Mouse (Mus musculus) forebrain, embryonic 11.5 days (tissue): ENCODE measurements at regions not wholly inside any gene's neighbourhood (a gene's known extent, or its start where the extent isn't known, plus 50 kb on each side); places are given as distances from the start of the nearest gene placed in this dataset.
A peak's percentile ranks its signal among the peaks of the same experiment; 100 is the strongest.

Experiments used
- ATAC-seq: fragments of 200-750 bp; cut with Nextera tagmentation; replicated peaks from 2 replicates; pipeline ENCODE4 v1.8.0; 2017; ENCODE audit warnings: moderate TSS enrichment; ENCODE audit not compliant: low FRiP score
- DNase-seq: peaks from one replicate; pipeline ENCODE4 v3.0.0-alpha.2; 2017; ENCODE audit warnings: low spot score
- H3K27ac ChIP-seq: fragments of 300-500 bp; sonication (generic); 2 replicates; pipeline ENCODE4 v1.5.1; 2014; ENCODE audit warnings: low read depth, low read length
- H3K27me3 ChIP-seq: fragments of 300-500 bp; sonication (generic); 2 replicates; pipeline ENCODE4 v1.6.1; 2014; ENCODE audit warnings: mild to moderate bottlenecking, low read length, mixed read lengths; ENCODE audit not compliant: control insufficient read depth, insufficient read depth
- H3K36me3 ChIP-seq: fragments of 300-500 bp; sonication (generic); 2 replicates; pipeline ENCODE4 v1.6.1; 2014; ENCODE audit warnings: mild to moderate bottlenecking, low read length, moderate library complexity, mixed read lengths; ENCODE audit not compliant: control insufficient read depth, insufficient read depth
- H3K4me1 ChIP-seq: fragments of 300-500 bp; sonication (generic); replicated peaks from 2 replicates; pipeline ENCODE4 v1.6.1; 2014; ENCODE audit warnings: low read length, mixed read lengths; ENCODE audit not compliant: control insufficient read depth, insufficient read depth
- H3K4me2 ChIP-seq: fragments of 300-500 bp; sonication (generic); 2 replicates; pipeline ENCODE4 v1.6.1; 2014; ENCODE audit warnings: low read depth, mild to moderate bottlenecking, low read length, moderate library complexity, mixed read lengths; ENCODE audit not compliant: severe bottlenecking
- H3K4me3 ChIP-seq: fragments of 300-500 bp; sonication (generic); 2 replicates; pipeline ENCODE4 v1.5.1; 2014; ENCODE audit warnings: low read depth, low read length
- H3K9ac ChIP-seq: fragments of 300-500 bp; sonication (generic); 2 replicates; pipeline ENCODE4 v1.6.1; 2014; ENCODE audit warnings: low read length
- H3K9me3 ChIP-seq: fragments of 300-500 bp; sonication (generic); 2 replicates; pipeline ENCODE4 v1.6.1; 2016; ENCODE audit warnings: low read length, mixed read lengths; ENCODE audit not compliant: control insufficient read depth
- WGBS: fragments of 180-500 bp; shearing (Covaris S2); extraction: QIAGEN DNeasy Blood & Tissue Kit; methylation state at CpG from one replicate; pipeline ENCODE4 v1.1.7; 2014; 5-methylcytosine and 5-hydroxymethylcytosine counted together

GRCm38 (mm10) chr1:184402985-184403384, 329.4 kb downstream of the Hlx start:
- no peak for DNase-seq
- no peak overlapping the region for H3K4me2 ChIP-seq
- 87% methylated on average over 6 of the region's 6 CpGs for WGBS

GRCm38 (mm10) chr1:184395215-184395614, 337.2 kb downstream of the Hlx start:
- no peak overlapping the region for H3K9ac ChIP-seq
- H3K9me3 ChIP-seq: no peaks in the 10 kb centered on the region
- H3K27me3 ChIP-seq: no peaks in the 10 kb centered on the region
- ATAC-seq: no peak; the same call in 1 of the 2 replicates
- H3K4me2 ChIP-seq: no peak overlapping the region
- H3K4me1 ChIP-seq: no peaks in the 10 kb centered on the region
- H3K4me3 ChIP-seq: no peak overlapping the region
- DNase-seq: peak; percentile 70
- 56% methylated on average over 15 of the region's 15 CpGs for WGBS
- H3K36me3 ChIP-seq: no peaks in the 10 kb centered on the region
- H3K27ac ChIP-seq: no peak overlapping the region

More at GRCm38 (mm10) chr1:184402985-184403384, 329.4 kb downstream of the Hlx start:
- no peak overlapping the region for H3K27ac ChIP-seq
- ATAC-seq: no peak
- no peaks in the 10 kb centered on the region for H3K27me3 ChIP-seq
- no peaks in the 10 kb centered on the region for H3K9me3 ChIP-seq
- H3K4me3 ChIP-seq: no peak overlapping the region
- no peaks in the 10 kb centered on the region for H3K4me1 ChIP-seq
- no peak overlapping the region for H3K9ac ChIP-seq
- no peaks in the 10 kb centered on the region for H3K36me3 ChIP-seq

- no peaks in the 10 kb centered on the region for H3K27me3 ChIP-seq
- H3K4me3 ChIP-seq: no peak overlapping the region
- 86% methylated on average over 12 of the region's 12 CpGs for WGBS
- no peak for ATAC-seq
- no peak overlapping the region for H3K9ac ChIP-seq
- H3K36me3 ChIP-seq: no peaks in the 10 kb centered on the region
- no peaks in the 10 kb centered on the region for H3K9me3 ChIP-seq
- no peak for DNase-seq
- H3K4me1 ChIP-seq: no peaks in the 10 kb centered on the region
- no peak overlapping the region for H3K27ac ChIP-seq
- no peak overlapping the region for H3K4me2 ChIP-seq
Measured at GRCm38 (mm10) chr1:184394559-184395194, 337.7 kb downstream of the Hlx start.

- no peak for DNase-seq
Measured at GRCm38 (mm10) chr1:184384088-184384823, 348.2 kb downstream of the Hlx start.

GRCm38 (mm10) chr1:184378665-184379064, 344.6 kb upstream of the 1700056E22Rik start:
- Histone ChIP-seq H3K9me3 (no peaks in the 10 kb centered on the region), H3K9ac (no peak overlapping the region), H3K36me3 (no peaks in the 10 kb centered on the region), H3K27me3 (no peaks in the 10 kb centered on the region), H3K4me3 (no peak overlapping the region), H3K4me1 (no peaks in the 10 kb centered on the region), H3K4me2 (no peak overlapping the region), H3K27ac (no peak overlapping the region)
- ATAC-seq: no peak
- DNase-seq: no peak
- 92% methylated on average over 1 of the region's 1 CpGs for WGBS

More at GRCm38 (mm10) chr1:184384088-184384823, 348.2 kb downstream of the Hlx start:
- 59% methylated on average over 7 of the region's 7 CpGs for WGBS
- no peaks in the 10 kb centered on the region for H3K9me3 ChIP-seq
- no peak overlapping the region for H3K9ac ChIP-seq
- H3K4me2 ChIP-seq: no peak overlapping the region
- no peaks in the 10 kb centered on the region for H3K4me1 ChIP-seq
- ATAC-seq: no peak
- H3K27me3 ChIP-seq: no peaks in the 10 kb centered on the region
- H3K4me3 ChIP-seq: no peak overlapping the region
- no peak overlapping the region for H3K27ac ChIP-seq
- H3K36me3 ChIP-seq: no peaks in the 10 kb centered on the region

- no peaks in the 10 kb centered on the region for H3K36me3 ChIP-seq
- H3K27ac ChIP-seq: no peak overlapping the region
- no peak overlapping the region for H3K4me3 ChIP-seq
- DNase-seq (no peak), ATAC-seq (no peak)
- H3K27me3 ChIP-seq: no peaks in the 10 kb centered on the region
- no peaks in the 10 kb centered on the region for H3K9me3 ChIP-seq
- no peak overlapping the region for H3K4me2 ChIP-seq
- no peak overlapping the region for H3K9ac ChIP-seq
- no peaks in the 10 kb centered on the region for H3K4me1 ChIP-seq
Measured at GRCm38 (mm10) chr1:184365026-184365425, 330.9 kb upstream of the 1700056E22Rik start.

- H3K27me3 ChIP-seq: no peaks in the 10 kb centered on the region
- H3K27ac ChIP-seq: no peak overlapping the region
- no peaks in the 10 kb centered on the region for H3K9me3 ChIP-seq
- 87% methylated on average over 6 of the region's 6 CpGs for whole genome bisulfite sequencing
- DNase-seq: no peak
- no peak overlapping the region for H3K4me3 ChIP-seq
- H3K4me1 ChIP-seq: no peaks in the 10 kb centered on the region
- H3K4me2 ChIP-seq: no peak overlapping the region
- H3K36me3 ChIP-seq: no peaks in the 10 kb centered on the region
- no peak for ATAC-seq
- no peak overlapping the region for H3K9ac ChIP-seq
Measured at GRCm38 (mm10) chr1:184358226-184358568, 324.1 kb upstream of the 1700056E22Rik start.

- Histone ChIP-seq H3K9ac (no peak overlapping the region), H3K36me3 (no peaks in the 10 kb centered on the region), H3K4me2 (no peak overlapping the region), H3K27ac (no peak overlapping the region), H3K4me3 (no peak overlapping the region), H3K27me3 (no peaks in the 10 kb centered on the region), H3K9me3 (no peaks in the 10 kb centered on the region), H3K4me1 (no peaks in the 10 kb centered on the region)
- no peak for DNase-seq
- 76% methylated on average over 4 of the region's 4 CpGs for WGBS
- no peak for ATAC-seq
Measured at GRCm38 (mm10) chr1:184357474-184358225, 323.5 kb upstream of the 1700056E22Rik start.
